Mouse (Mus musculus) thymus, adult 2 months (tissue): ENCODE measurements at regions not wholly inside any gene's neighbourhood (a gene's known extent, or its start where the extent isn't known, plus 50 kb on each side); places are given as distances from the start of the nearest gene placed in this dataset.

ENCODE experiments used
- CTCF ChIP-seq: fragments of 200-500 bp; IDR thresholded peaks from 2 replicates; pipeline ENCODE4 v1.5.1; 2012; ENCODE audit warnings: mild to moderate bottlenecking, control low read depth, low read length, moderate library complexity, borderline replicate concordance; ENCODE audit not compliant: control insufficient read depth, poor library complexity, insufficient read depth; ENCODE audit errors: extremely low read depth
- POLR2A ChIP-seq: fragments of 200-500 bp; IDR thresholded peaks from 2 replicates; pipeline ENCODE4 v1.6.1; 2012; ENCODE audit warnings: mild to moderate bottlenecking, low read length, control low read depth, moderate library complexity; ENCODE audit not compliant: control insufficient read depth, poor library complexity, insufficient read depth; ENCODE audit errors: extremely low read depth

- no peak for TF ChIP-seq CTCF
- no peak for TF ChIP-seq POLR2A
Measured at GRCm38 (mm10) chr8:113953721-113954120, 105.2 kb upstream of the Adamts18 start.
